Mouse (Mus musculus) brain, embryonic 14.5 days (tissue): Measurements from ENCODE around the gene Ctsd.

Source experiments
- CTCF ChIP-seq: fragments of 200-500 bp; IDR thresholded peaks from 2 replicates; pipeline ENCODE4 v1.5.1; 2012; ENCODE audit warnings: inconsistent platforms, mild to moderate bottlenecking, moderate library complexity, borderline replicate concordance; ENCODE audit not compliant: insufficient read depth, insufficient read length; ENCODE audit errors: extremely low read depth
- POLR2A ChIP-seq: fragments of 200-500 bp; IDR thresholded peaks from 2 replicates; pipeline ENCODE4 v1.6.1; 2012; ENCODE audit warnings: mild to moderate bottlenecking, inconsistent platforms, borderline replicate concordance; ENCODE audit not compliant: poor library complexity, insufficient read depth, insufficient read length, severe bottlenecking; ENCODE audit errors: extremely low read depth

GRCm38 (mm10) chr7:142351569-142351968 is 36.3 kb downstream of the Ctsd start:
- TF ChIP-seq CTCF (no peak), POLR2A (no peak)
